Mouse (Mus musculus): ENCODE measurements around the gene Cops4. TPM values are rescaled to one million over a fixed set of nuclear protein-coding genes. Genes with fewer than 3 reads are reported as not detected.

Cops4 gene
- polyA plus RNA-seq, 1 experiment: 115 TPM

GRCm38 (mm10) chr5:100585206-100585644, 67.1 kb downstream of the Cops4 start:
- Histone ChIP-seq H3K4me3 (ENCODE audit: insufficient read depth, low read length) (no peak overlapping the region), H3K4me1 (ENCODE audit: control insufficient read depth, insufficient read depth, low read length) (peaks cover 4% of the 10 kb centered on the region; the same call in 1 of the 2 replicates), H3K27ac (ENCODE audit: insufficient read depth, low read length) (no peak overlapping the region)
- TF ChIP-seq POLR2A (IDR thresholded peaks at IDR 0.05; ENCODE audit: low read depth, low read length) (no peak), CTCF (IDR thresholded peaks at IDR 0.05; ENCODE audit: borderline replicate concordance, insufficient read depth, low read length) (no peak)

DNA sequence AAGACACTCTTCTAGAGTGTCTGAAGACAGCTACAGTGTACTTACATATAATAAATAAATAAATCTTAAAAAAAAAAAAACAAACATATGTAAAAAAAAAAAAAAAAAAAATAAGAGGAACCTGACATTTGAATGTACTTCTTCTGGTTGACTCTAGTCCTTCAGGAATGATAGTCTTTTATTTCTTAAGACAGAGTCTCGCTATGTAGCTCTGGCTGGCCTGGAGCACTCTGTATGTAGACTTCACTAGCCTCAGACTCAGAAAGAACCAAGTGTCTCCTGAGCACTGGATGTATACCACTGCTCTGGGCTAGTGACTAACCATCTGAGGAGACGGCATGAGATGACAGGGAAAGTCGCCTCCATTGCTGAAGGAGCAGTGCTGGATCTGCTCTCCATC, 67.5 kb downstream of the Cops4 start:
- H3K4me1 ChIP-seq (ENCODE audit: control insufficient read depth, insufficient read depth, low read length): peaks cover 4% of the 10 kb centered on the region; the same call in 1 of the 2 replicates
- H3K4me3 ChIP-seq (ENCODE audit: insufficient read depth, low read length): no peak overlapping the region
- no peak for TF ChIP-seq POLR2A (IDR thresholded peaks at IDR 0.05; ENCODE audit: low read depth, low read length)
- no peak for TF ChIP-seq CTCF (IDR thresholded peaks at IDR 0.05; ENCODE audit: borderline replicate concordance, insufficient read depth, low read length)
- no peak overlapping the region for H3K27ac ChIP-seq (ENCODE audit: insufficient read depth, low read length)

- no peak overlapping the region for H3K4me3 ChIP-seq (ENCODE audit: insufficient read depth, low read length)
- TF ChIP-seq CTCF (IDR thresholded peaks at IDR 0.05; ENCODE audit: borderline replicate concordance, insufficient read depth, low read length): no peak
- no peak for TF ChIP-seq POLR2A (IDR thresholded peaks at IDR 0.05; ENCODE audit: low read depth, low read length)
Observed at GRCm38 (mm10) chr5:100587136-100587535, 69.0 kb downstream of the Cops4 start.

DNA sequence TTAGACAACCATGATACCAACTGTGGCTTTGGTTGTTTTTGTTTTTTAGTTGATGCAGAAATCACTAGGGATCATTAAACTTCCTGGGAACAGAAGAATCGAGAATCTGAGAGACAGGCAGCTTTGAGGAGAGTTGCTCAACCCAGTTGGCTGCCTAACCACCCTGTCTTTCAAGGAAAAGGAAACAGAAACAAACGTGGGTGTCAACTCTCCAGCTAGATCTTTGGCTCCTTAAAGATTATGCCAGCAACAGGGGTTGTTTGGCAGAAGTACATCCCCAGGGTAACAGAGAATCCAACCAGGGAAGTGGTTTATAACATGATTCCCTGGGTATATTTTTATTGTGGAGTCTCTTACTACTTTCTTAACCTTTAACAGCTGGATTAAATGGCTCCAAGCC, 69.5 kb downstream of the Cops4 start:
- Histone ChIP-seq H3K4me3 (ENCODE audit: insufficient read depth, low read length) (no peak overlapping the region), H3K4me1 (ENCODE audit: control insufficient read depth, insufficient read depth, low read length) (peaks cover 4% of the 10 kb centered on the region; the same call in 1 of the 2 replicates), H3K27ac (ENCODE audit: insufficient read depth, low read length) (no peak overlapping the region)
- TF ChIP-seq POLR2A (IDR thresholded peaks at IDR 0.05; ENCODE audit: low read depth, low read length) (no peak), CTCF (IDR thresholded peaks at IDR 0.05; ENCODE audit: borderline replicate concordance, insufficient read depth, low read length) (no peak)

More at GRCm38 (mm10) chr5:100587136-100587535, 69.0 kb downstream of the Cops4 start:
- no peak overlapping the region for H3K27ac ChIP-seq (ENCODE audit: insufficient read depth, low read length)
- peaks cover 4% of the 10 kb centered on the region; the same call in 1 of the 2 replicates for H3K4me1 ChIP-seq (ENCODE audit: control insufficient read depth, insufficient read depth, low read length)

DNA sequence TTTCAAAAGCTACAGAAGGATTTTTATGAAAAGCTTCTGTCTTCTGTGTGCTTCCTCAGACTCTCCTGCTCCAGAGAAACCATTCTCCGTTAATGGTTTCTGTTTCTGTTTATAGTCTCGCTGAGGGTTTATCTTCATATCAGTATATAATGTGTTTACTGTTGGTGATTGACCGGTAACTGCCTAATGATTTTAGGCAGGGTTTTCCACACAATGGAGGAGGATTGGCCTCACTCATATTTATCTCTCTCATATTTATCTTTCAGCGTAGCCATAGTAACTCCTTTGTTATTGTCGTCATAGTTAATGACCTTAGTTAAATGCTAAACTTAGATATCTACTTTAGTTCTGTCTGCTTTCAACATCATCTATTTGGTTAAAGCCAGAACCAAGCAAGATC, 72.4 kb downstream of the Cops4 start:
- Histone ChIP-seq H3K4me1 (ENCODE audit: control insufficient read depth, insufficient read depth, low read length) (no peaks in the 10 kb centered on the region), H3K27ac (ENCODE audit: insufficient read depth, low read length) (no peak overlapping the region), H3K4me3 (ENCODE audit: insufficient read depth, low read length) (no peak overlapping the region)
- TF ChIP-seq POLR2A (IDR thresholded peaks at IDR 0.05; ENCODE audit: low read depth, low read length): no peak
- no peak for TF ChIP-seq CTCF (IDR thresholded peaks at IDR 0.05; ENCODE audit: borderline replicate concordance, insufficient read depth, low read length)

GRCm38 (mm10) chr5:100594803-100595467, 76.8 kb downstream of the Cops4 start:
- Histone ChIP-seq H3K4me3 (ENCODE audit: insufficient read depth, low read length) (no peak overlapping the region), H3K4me1 (ENCODE audit: control insufficient read depth, insufficient read depth, low read length) (no peaks in the 10 kb centered on the region), H3K27ac (ENCODE audit: insufficient read depth, low read length) (no peak overlapping the region)
- no peak for TF ChIP-seq CTCF (IDR thresholded peaks at IDR 0.05; ENCODE audit: borderline replicate concordance, insufficient read depth, low read length)
- TF ChIP-seq POLR2A (IDR thresholded peaks at IDR 0.05; ENCODE audit: low read depth, low read length): no peak

DNA sequence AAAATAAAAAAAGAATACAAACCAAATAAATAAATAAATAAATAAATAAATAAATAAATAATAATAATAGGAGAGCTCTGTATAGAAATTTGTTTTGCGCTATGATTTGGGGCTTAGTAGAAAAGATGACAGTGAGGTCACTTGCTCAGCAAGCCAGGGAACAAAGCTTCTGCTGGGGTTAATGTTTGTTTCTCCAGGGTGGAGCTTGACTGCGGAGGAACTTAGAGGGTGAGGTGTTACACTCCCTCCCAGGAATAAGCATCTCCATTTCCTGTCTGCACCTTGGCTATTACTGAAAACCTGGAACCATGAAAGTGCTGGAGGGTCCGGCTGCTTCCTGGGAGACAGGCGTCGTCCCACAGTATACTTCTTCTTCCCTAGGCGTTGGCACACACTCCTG, 77.9 kb downstream of the Cops4 start:
- no peak overlapping the region for H3K4me3 ChIP-seq (ENCODE audit: insufficient read depth, low read length)
- no peaks in the 10 kb centered on the region for H3K4me1 ChIP-seq (ENCODE audit: control insufficient read depth, insufficient read depth, low read length)
- H3K27ac ChIP-seq (ENCODE audit: insufficient read depth, low read length): no peak overlapping the region
- TF ChIP-seq POLR2A (IDR thresholded peaks at IDR 0.05; ENCODE audit: low read depth, low read length) (no peak), CTCF (IDR thresholded peaks at IDR 0.05; ENCODE audit: borderline replicate concordance, insufficient read depth, low read length) (no peak)

Other genes starting within 250 kb of the Cops4 start
- 314 and 338 TPM in 2 replicates for gene Sec31a, start 102.1 kb upstream of the Cops4 start, polyA plus RNA-seq (2011; ENCODE audit: insufficient read length, low read depth, missing spikeins)
- gene Lin54, start 17.7 kb upstream of the Cops4 start, polyA plus RNA-seq (2011; ENCODE audit: insufficient read length, low read depth, missing spikeins): 19.9 and 23.8 TPM in 2 replicates
- gene Plac8, start 53.9 kb downstream of the Cops4 start, polyA plus RNA-seq (2011; ENCODE audit: insufficient read length, low read depth, missing spikeins): 43.8 and 104 TPM in 2 replicates
- gene Coq2, start 156.8 kb downstream of the Cops4 start, polyA plus RNA-seq (2011; ENCODE audit: insufficient read length, low read depth, missing spikeins): 31.3 and 31.8 TPM in 2 replicates
- 2.8 and 3.2 TPM in 2 replicates for gene Hpse, start 201.4 kb downstream of the Cops4 start, polyA plus RNA-seq (2011; ENCODE audit: insufficient read length, low read depth, missing spikeins)

Data from embryonic fibroblast, embryonic 13.5 days (primary cell).